Mouse (Mus musculus) embryonic facial prominence, embryonic 11.5 days (tissue): ENCODE measurements around the gene Wt1. TPM values are rescaled to one million over a fixed set of nuclear protein-coding genes. Genes with fewer than 3 reads are reported as not detected.

Experiments used
- ATAC-seq: fragments of 200-750 bp; cut with Nextera tagmentation; replicated peaks from 2 replicates; pipeline ENCODE4 v1.8.0; 2017; ENCODE audit warnings: low read depth; ENCODE audit not compliant: insufficient number of reproducible peaks, low FRiP score, low TSS enrichment
- DNase-seq: peaks from one replicate; pipeline ENCODE4 v3.0.0-alpha.2; 2015; ENCODE audit warnings: low spot score
- H3K27ac ChIP-seq: fragments of 300-500 bp; sonication (generic); replicated peaks from 2 replicates; pipeline ENCODE4 v1.5.1; 2014; ENCODE audit warnings: mild to moderate bottlenecking, low read depth, low read length, control low read depth
- H3K27me3 ChIP-seq: fragments of 300-500 bp; sonication (generic); 2 replicates; pipeline ENCODE4 v1.6.1; 2014; ENCODE audit warnings: mild to moderate bottlenecking, low read length, moderate library complexity, mixed read lengths; ENCODE audit not compliant: control insufficient read depth, insufficient read depth
- H3K36me3 ChIP-seq: fragments of 300-500 bp; sonication (generic); replicated peaks from 2 replicates; pipeline ENCODE4 v1.6.1; 2014; ENCODE audit warnings: low read depth, mild to moderate bottlenecking, low read length, moderate library complexity, mixed read lengths; ENCODE audit not compliant: control insufficient read depth, insufficient read depth
- H3K4me1 ChIP-seq: fragments of 300-500 bp; sonication (generic); 2 replicates; pipeline ENCODE4 v1.6.1; 2014; ENCODE audit warnings: low read length, mixed read lengths; ENCODE audit not compliant: control insufficient read depth, insufficient read depth
- H3K4me2 ChIP-seq: fragments of 300-500 bp; sonication (generic); 2 replicates; pipeline ENCODE4 v1.6.1; 2014; ENCODE audit warnings: low read depth, mild to moderate bottlenecking, control low read depth, low read length, moderate library complexity
- H3K4me3 ChIP-seq: fragments of 300-500 bp; sonication (generic); 2 replicates; pipeline ENCODE4 v1.5.1; 2014; ENCODE audit warnings: low read depth, low read length, control low read depth
- H3K9ac ChIP-seq: fragments of 300-500 bp; sonication (generic); replicated peaks from 2 replicates; pipeline ENCODE4 v1.6.1; 2014; ENCODE audit warnings: mild to moderate bottlenecking, control low read depth, low read length
- H3K9me3 ChIP-seq: fragments of 300-500 bp; sonication (generic); replicated peaks from 2 replicates; pipeline ENCODE4 v1.6.1; 2016; ENCODE audit warnings: mild to moderate bottlenecking, low read length, inconsistent platforms, mixed read lengths; ENCODE audit not compliant: control insufficient read depth
- whole genome bisulfite sequencing: fragments of 180-500 bp; shearing (Covaris S2); extraction: QIAGEN DNeasy Blood & Tissue Kit; methylation state at CpG from one replicate; pipeline ENCODE4 v1.1.7; 2014; 5-methylcytosine and 5-hydroxymethylcytosine counted together
- polyA plus RNA-seq: library from polyadenylated mRNA; unstranded; fragments of >200 nt; fragmentation: Nextera tagmentation; extraction: Ambion mirVana; gene quantifications from 2 replicates; pipeline ENCODE4 v1.2.1, GENCODE M21; 2014

The Wt1 gene
- polyA plus RNA-seq, 1 experiment from 2014 or later: 0.58 TPM

DNA sequence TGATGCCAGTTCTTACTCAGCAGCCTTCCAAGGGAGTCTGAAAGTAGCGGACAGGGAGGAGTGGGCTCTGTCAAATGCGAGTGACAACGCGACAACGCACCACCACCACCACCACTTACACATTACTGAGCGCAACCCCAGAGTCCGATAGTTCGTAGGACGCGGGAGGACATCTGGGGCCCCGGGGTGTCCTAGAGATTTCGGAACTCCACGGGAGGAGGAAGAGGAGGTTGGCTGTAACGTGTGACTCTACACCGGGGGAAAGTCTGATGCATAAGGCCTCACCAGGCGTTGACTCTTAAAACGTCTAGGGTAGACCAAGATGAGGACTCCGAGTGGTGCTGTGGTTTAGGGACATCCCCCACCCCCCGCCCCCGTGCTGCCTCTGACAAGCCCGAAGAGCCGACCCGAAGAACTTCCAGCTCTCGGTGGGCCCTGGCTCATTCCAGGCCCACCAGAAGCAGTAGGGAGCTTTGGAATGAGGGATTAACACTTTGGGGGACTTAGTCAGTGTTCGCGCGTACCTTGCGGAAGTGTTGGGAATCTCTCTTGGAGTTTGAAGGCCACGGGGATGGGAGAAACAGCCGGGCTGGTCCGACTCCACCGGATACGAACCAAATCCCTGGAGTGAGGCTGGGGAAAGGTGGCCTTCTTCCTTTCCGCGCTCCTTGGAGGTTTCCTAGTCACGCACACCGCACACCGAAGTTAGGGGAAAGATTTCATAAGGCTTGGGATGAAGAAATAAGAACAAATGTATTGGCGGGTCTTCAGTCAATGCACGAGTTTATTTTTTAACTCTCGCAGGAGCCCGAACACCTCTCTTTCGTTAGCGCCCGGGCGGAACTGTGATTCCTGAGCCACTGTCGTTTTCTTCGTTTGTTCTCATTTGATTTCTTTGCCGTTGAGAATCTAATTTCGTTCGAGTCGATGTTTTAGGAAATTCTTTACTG, 1.5 kb downstream of the Wt1 start:
- Histone ChIP-seq H3K4me1 (peaks cover 6% of the 10 kb centered on the region), H3K4me3 (peak overlapping the region; percentile 21; the same call in 1 of the 2 replicates), H3K9ac (no peak overlapping the region), H3K36me3 (no peaks in the 10 kb centered on the region), H3K27ac (no peak overlapping the region), H3K27me3 (peaks cover 95% of the 10 kb centered on the region), H3K4me2 (no peak overlapping the region), H3K9me3 (no peaks in the 10 kb centered on the region)
- DNase-seq (no peak), ATAC-seq (no peak)
- WGBS: under 1% methylated on average over 52 of the region's 52 CpGs

- Histone ChIP-seq H3K4me3 (no peak overlapping the region), H3K27me3 (peaks cover 93% of the 10 kb centered on the region), H3K4me1 (peaks cover 4% of the 10 kb centered on the region; the same call in 1 of the 2 replicates), H3K9me3 (no peaks in the 10 kb centered on the region), H3K36me3 (no peaks in the 10 kb centered on the region), H3K27ac (no peak overlapping the region), H3K9ac (no peak overlapping the region), H3K4me2 (no peak overlapping the region)
- ATAC-seq (no peak), DNase-seq (no peak)
- WGBS: under 1% methylated on average over 12 of the region's 12 CpGs
These were observed 2.2 kb downstream of the Wt1 start for GRCm38 (mm10) chr2:105128564-105128963.

- WGBS: under 1% methylated on average over 32 of the region's 32 CpGs
- Histone ChIP-seq H3K27ac (no peak overlapping the region), H3K36me3 (no peaks in the 10 kb centered on the region), H3K9ac (no peak overlapping the region), H3K4me1 (peaks cover 4% of the 10 kb centered on the region; the same call in 1 of the 2 replicates), H3K9me3 (no peaks in the 10 kb centered on the region), H3K4me3 (no peak overlapping the region), H3K27me3 (peaks cover 94% of the 10 kb centered on the region), H3K4me2 (no peak overlapping the region)
- ATAC-seq: no peak
- DNase-seq: no peak
These were observed 4.2 kb downstream of the Wt1 start for GRCm38 (mm10) chr2:105130351-105131060.

GRCm38 (mm10) chr2:105131061-105131810, 4.9 kb downstream of the Wt1 start:
- Histone ChIP-seq H3K9ac (no peak overlapping the region), H3K27ac (no peak overlapping the region), H3K4me2 (no peak overlapping the region), H3K27me3 (peaks cover 91% of the 10 kb centered on the region), H3K4me1 (peaks cover 3% of the 10 kb centered on the region; the same call in 1 of the 2 replicates), H3K4me3 (no peak overlapping the region), H3K36me3 (no peaks in the 10 kb centered on the region), H3K9me3 (no peaks in the 10 kb centered on the region)
- ATAC-seq: no peak
- no peak for DNase-seq
- WGBS: 4% methylated on average over 12 of the region's 12 CpGs

DNA sequence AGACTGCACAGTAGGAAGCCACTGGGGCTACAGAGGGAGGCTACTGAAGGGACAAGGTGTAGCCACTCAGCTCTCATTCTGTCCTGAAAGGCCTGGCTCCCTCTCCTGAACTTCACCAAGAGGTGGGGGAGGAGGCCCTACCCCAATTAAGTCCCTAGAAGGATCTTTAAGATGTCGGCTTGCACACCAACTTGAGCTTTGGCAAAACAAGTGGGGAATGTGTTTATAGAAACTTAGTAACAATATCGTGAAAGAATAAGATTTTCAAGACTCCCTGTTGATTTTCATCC, 5.4 kb downstream of the Wt1 start:
- Histone ChIP-seq H3K36me3 (no peaks in the 10 kb centered on the region), H3K9me3 (no peaks in the 10 kb centered on the region), H3K4me2 (no peak overlapping the region), H3K27ac (no peak overlapping the region), H3K4me3 (no peak overlapping the region), H3K27me3 (peaks cover 90% of the 10 kb centered on the region), H3K9ac (no peak overlapping the region), H3K4me1 (peaks cover 2% of the 10 kb centered on the region; the same call in 1 of the 2 replicates)
- DNase-seq: no peak
- WGBS: 2% methylated on average over 2 of the region's 2 CpGs
- no peak for ATAC-seq

DNA sequence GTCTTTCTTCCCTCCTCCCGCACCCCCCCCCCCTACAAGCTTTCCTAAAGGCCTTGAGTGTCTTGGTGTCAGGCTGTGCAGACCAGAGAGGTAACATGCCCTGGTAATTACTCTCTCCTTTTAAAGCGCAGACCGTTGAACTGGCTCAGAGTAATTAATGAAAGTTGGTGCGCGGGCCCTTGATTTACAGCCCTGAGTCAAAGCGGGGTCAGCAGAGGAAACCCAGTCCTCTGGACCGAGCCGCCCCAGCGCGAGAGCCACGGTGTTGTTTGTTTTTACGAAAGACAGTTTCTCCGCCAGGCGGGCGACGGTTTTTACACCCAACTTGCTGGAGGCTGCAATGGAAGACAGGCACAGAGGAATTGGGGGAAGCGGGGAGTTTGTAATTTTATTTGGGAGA, 6.0 kb downstream of the Wt1 start:
- under 1% methylated on average over 17 of the region's 17 CpGs for WGBS
- Histone ChIP-seq H3K27me3 (peaks cover 87% of the 10 kb centered on the region), H3K4me3 (no peak overlapping the region), H3K9ac (no peak overlapping the region), H3K4me1 (peaks cover under 1% of the 10 kb centered on the region; the same call in 1 of the 2 replicates), H3K36me3 (no peaks in the 10 kb centered on the region), H3K9me3 (no peaks in the 10 kb centered on the region), H3K27ac (no peak overlapping the region), H3K4me2 (no peak overlapping the region)
- ATAC-seq (no peak), DNase-seq (no peak)

DNA sequence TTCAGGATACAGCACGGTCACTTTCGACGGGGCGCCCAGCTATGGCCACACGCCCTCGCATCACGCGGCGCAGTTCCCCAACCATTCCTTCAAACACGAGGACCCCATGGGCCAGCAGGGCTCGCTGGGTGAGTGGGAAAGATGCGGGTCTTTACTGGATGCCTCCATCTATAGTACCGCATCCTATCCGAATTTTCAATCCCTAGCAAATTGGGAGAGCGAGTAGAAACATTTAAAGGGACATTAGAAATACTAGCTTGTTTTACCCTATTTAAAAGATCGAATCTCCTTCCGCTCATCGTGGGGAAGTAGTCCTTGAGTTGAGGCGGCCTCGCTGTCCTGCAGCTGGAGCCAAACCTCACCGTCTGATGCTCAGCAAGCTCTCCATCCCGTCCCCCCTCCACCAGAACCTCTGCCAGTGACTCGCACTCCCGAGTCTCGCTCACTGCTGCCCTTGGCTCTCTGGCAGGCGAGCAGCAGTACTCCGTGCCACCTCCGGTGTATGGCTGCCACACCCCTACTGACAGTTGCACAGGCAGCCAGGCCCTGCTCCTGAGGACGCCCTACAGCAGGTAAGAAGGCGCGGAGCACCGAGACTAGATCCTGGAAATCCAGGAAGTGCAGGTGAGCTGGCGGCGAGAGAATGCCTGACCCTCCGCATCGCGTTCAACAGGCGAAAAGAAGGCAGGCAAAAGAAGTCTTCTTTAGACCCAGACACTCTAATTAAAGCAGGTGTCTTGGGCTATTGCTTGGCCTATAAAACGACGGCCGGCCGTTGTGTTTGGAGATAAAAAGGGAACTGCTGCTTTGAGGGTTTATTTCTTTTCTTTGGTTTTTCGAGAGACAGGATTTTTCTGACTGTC, 6.8 kb downstream of the Wt1 start:
- Histone ChIP-seq H3K27ac (no peak overlapping the region), H3K36me3 (no peaks in the 10 kb centered on the region), H3K4me2 (no peak overlapping the region), H3K4me3 (no peak overlapping the region), H3K4me1 (no peaks in the 10 kb centered on the region), H3K9me3 (no peaks in the 10 kb centered on the region), H3K27me3 (peaks cover 81% of the 10 kb centered on the region), H3K9ac (no peak overlapping the region)
- DNase-seq (no peak), ATAC-seq (no peak)
- under 1% methylated on average over 43 of the region's 43 CpGs for WGBS
